Mouse (Mus musculus) spleen, adult 2 months (tissue): ENCODE measurements around the gene Stox1. TPM values are rescaled to one million over a fixed set of nuclear protein-coding genes. Genes with fewer than 3 reads are reported as not detected.
"Not testable (repeated sequence)": the region's sequence is repeated elsewhere in the genome, so short reads cannot be mapped to it uniquely, and the experiment has no call there.

Experiments used
- DNase-seq, 2 experiments: peaks; one replicate each; pipeline versions ENCODE4 v3.0.0 to v3.0.0-alpha.2; 2012 to 2021; ENCODE audit warnings: low spot score in 2 of 2, low read depth in 1 of 2
- H3K27ac ChIP-seq: fragments of 200-500 bp; 2 replicates; pipeline ENCODE4 v1.5.1; 2012; ENCODE audit warnings: low read length, inconsistent platforms; ENCODE audit not compliant: insufficient read depth
- H3K27me3 ChIP-seq: fragments of 200-500 bp; 2 replicates; pipeline ENCODE4 v1.6.1; 2012; ENCODE audit warnings: mild to moderate bottlenecking, moderate library complexity, low read length, inconsistent platforms; ENCODE audit not compliant: control insufficient read depth, insufficient read depth
- H3K36me3 ChIP-seq: fragments of 200-500 bp; 2 replicates; pipeline ENCODE4 v1.6.1; 2012; ENCODE audit warnings: mild to moderate bottlenecking, low read length, inconsistent platforms; ENCODE audit not compliant: control insufficient read depth, insufficient read depth
- H3K4me1 ChIP-seq: fragments of 200-500 bp; 2 replicates; pipeline ENCODE4 v1.6.1; 2011; ENCODE audit warnings: inconsistent platforms; ENCODE audit not compliant: control insufficient read depth, insufficient read depth, insufficient read length
- H3K4me3 ChIP-seq: fragments of 200-500 bp; 2 replicates; pipeline ENCODE4 v1.5.1; 2011; ENCODE audit warnings: mild to moderate bottlenecking, inconsistent platforms; ENCODE audit not compliant: insufficient read depth, insufficient read length; ENCODE audit errors: extremely low read depth
- CTCF ChIP-seq: fragments of 200-500 bp; IDR thresholded peaks from 2 replicates; pipeline ENCODE4 v1.5.1; 2011; ENCODE audit warnings: mild to moderate bottlenecking, inconsistent platforms; ENCODE audit not compliant: insufficient read depth, insufficient read length, insufficient replicate concordance; ENCODE audit errors: extremely low read depth
- POLR2A ChIP-seq: fragments of 200-500 bp; IDR thresholded peaks from 2 replicates; pipeline ENCODE4 v1.6.1; 2011; ENCODE audit warnings: low read depth, low read length, inconsistent platforms
- WGBS: fragments of 180-500 bp; shearing (Covaris S2); methylation state at CpG from one replicate; pipeline ENCODE4 v1.1.7; 2018; 5-methylcytosine and 5-hydroxymethylcytosine counted together
- polyA plus RNA-seq: library from polyadenylated mRNA; depleted of rRNA; stranded (reverse); fragments of >200 nt; gene quantifications from 2 replicates; pipeline ENCODE4 v1.2.3, GENCODE M21; 2012

Stox1 gene
- polyA plus RNA-seq, 1 experiment: 0.20 TPM

- Histone ChIP-seq H3K4me1 (peaks cover 2% of the 10 kb centered on the region), H3K36me3 (no peaks in the 10 kb centered on the region), H3K27ac (no peak overlapping the region), H3K4me3 (no peak overlapping the region), H3K27me3 (peaks cover 9% of the 10 kb centered on the region; the same call in 1 of the 2 replicates)
- TF ChIP-seq CTCF (no peak), POLR2A (no peak)
- DNase-seq: no peak
- 60% methylated on average over 4 of the region's 4 CpGs for WGBS
Measured at GRCm38 (mm10) chr10:62722701-62723100, 3.2 kb downstream of the Stox1 start.

- not testable (repeated sequence) for H3K27ac ChIP-seq, H3K4me1 ChIP-seq, H3K36me3 ChIP-seq, H3K27me3 ChIP-seq, H3K4me3 ChIP-seq, DNase-seq
- WGBS: 89% methylated on average over 8 of the region's 8 CpGs
Measured at GRCm38 (mm10) chr10:62720574-62720973, 5.4 kb downstream of the Stox1 start.

- Histone ChIP-seq H3K27me3 (no peaks in the 10 kb centered on the region), H3K4me1 (no peaks in the 10 kb centered on the region), H3K36me3 (no peaks in the 10 kb centered on the region), H3K4me3 (no peak overlapping the region), H3K27ac (no peak overlapping the region)
- DNase-seq: no peak
- WGBS: 66% methylated on average over 10 of the region's 10 CpGs
- TF ChIP-seq CTCF: no peak
- TF ChIP-seq POLR2A: no peak
Measured at GRCm38 (mm10) chr10:62713457-62713856, 12.5 kb downstream of the Stox1 start.

- no peak overlapping the region for H3K4me3 ChIP-seq
- no peak for DNase-seq
- WGBS: 78% methylated on average over 4 of the region's 4 CpGs
- TF ChIP-seq POLR2A (no peak), CTCF (no peak)
- no peaks in the 10 kb centered on the region for H3K36me3 ChIP-seq
- H3K4me1 ChIP-seq: no peaks in the 10 kb centered on the region
- no peak overlapping the region for H3K27ac ChIP-seq
- no peaks in the 10 kb centered on the region; the same call in 1 of the 2 replicates for H3K27me3 ChIP-seq
Measured at GRCm38 (mm10) chr10:62703579-62703978, 22.3 kb downstream of the Stox1 start.

- H3K27ac ChIP-seq: no peak overlapping the region
- no peak for DNase-seq
- 86% methylated on average over 4 of the region's 4 CpGs for WGBS
- no peak for TF ChIP-seq CTCF
- TF ChIP-seq POLR2A: no peak
- no peaks in the 10 kb centered on the region; the same call in 1 of the 2 replicates for H3K27me3 ChIP-seq
- no peak overlapping the region for H3K4me3 ChIP-seq
- no peaks in the 10 kb centered on the region for H3K4me1 ChIP-seq
- H3K36me3 ChIP-seq: no peaks in the 10 kb centered on the region
Measured at GRCm38 (mm10) chr10:62702436-62702835, 23.5 kb downstream of the Stox1 start.

GRCm38 (mm10) chr10:62692771-62693170, 33.2 kb downstream of the Stox1 start:
- TF ChIP-seq POLR2A (no peak), CTCF (no peak)
- WGBS: 86% methylated on average over 8 of the region's 8 CpGs
- no peak for DNase-seq

GRCm38 (mm10) chr10:62692244-62692643, 33.7 kb downstream of the Stox1 start:
- Histone ChIP-seq H3K36me3 (no peaks in the 10 kb centered on the region), H3K27ac (no peak overlapping the region), H3K27me3 (no peaks in the 10 kb centered on the region), H3K4me3 (no peak overlapping the region), H3K4me1 (no peaks in the 10 kb centered on the region)
- no peak for TF ChIP-seq POLR2A
- no peak for TF ChIP-seq CTCF
- DNase-seq: no peak
- 91% methylated on average over 3 of the region's 3 CpGs for WGBS

More at GRCm38 (mm10) chr10:62692771-62693170, 33.2 kb downstream of the Stox1 start:
- no peaks in the 10 kb centered on the region for H3K27me3 ChIP-seq
- H3K4me3 ChIP-seq: no peak overlapping the region
- H3K27ac ChIP-seq: no peak overlapping the region
- H3K36me3 ChIP-seq: no peaks in the 10 kb centered on the region
- H3K4me1 ChIP-seq: no peaks in the 10 kb centered on the region

GRCm38 (mm10) chr10:62687032-62687674, 38.8 kb downstream of the Stox1 start:
- 87% methylated on average over 15 of the region's 15 CpGs for WGBS
- H3K4me3 ChIP-seq: no peak overlapping the region
- no peak for TF ChIP-seq POLR2A
- TF ChIP-seq CTCF: no peak
- H3K4me1 ChIP-seq: no peaks in the 10 kb centered on the region
- DNase-seq: no peak
- H3K36me3 ChIP-seq: no peaks in the 10 kb centered on the region
- no peaks in the 10 kb centered on the region for H3K27me3 ChIP-seq
- H3K27ac ChIP-seq: no peak overlapping the region
